Mouse (Mus musculus) erythroblast, embryonic 14.5 days (primary cell): ENCODE results near the gene Rhbdl3. TPM values are rescaled to one million over a fixed set of nuclear protein-coding genes. Genes with fewer than 3 reads are reported as not detected.

ENCODE experiments used
- H3K27me3 ChIP-seq: 2 replicates; pipeline ENCODE4 v1.6.1; 2012; ENCODE audit warnings: inconsistent platforms; ENCODE audit not compliant: control insufficient read depth
- H3K36me3 ChIP-seq: 2 replicates; pipeline ENCODE4 v1.6.1; 2012; ENCODE audit warnings: mild to moderate bottlenecking, inconsistent platforms; ENCODE audit not compliant: control insufficient read depth
- H3K4me1 ChIP-seq: 2 replicates; pipeline ENCODE4 v1.6.1; 2012; ENCODE audit warnings: inconsistent platforms; ENCODE audit not compliant: control insufficient read depth
- H3K4me3 ChIP-seq: replicated peaks from 2 replicates; pipeline ENCODE3; 2012; ENCODE audit warnings: moderate library complexity, mild to moderate bottlenecking, inconsistent platforms
- H3K9me3 ChIP-seq: 2 replicates; pipeline ENCODE4 v1.6.1; 2012; ENCODE audit warnings: low read length, inconsistent platforms, mixed read lengths; ENCODE audit not compliant: control insufficient read depth
- GATA1 ChIP-seq: IDR thresholded peaks from 2 replicates; pipeline ENCODE4 v1.6.1; 2012; ENCODE audit warnings: low read length, inconsistent platforms, mixed read lengths
- TAL1 ChIP-seq: IDR thresholded peaks from 3 replicates; pipeline ENCODE4 v1.6.1; 2012; ENCODE audit warnings: low read length, inconsistent platforms, mixed read lengths
- polyA plus RNA-seq: library from polyadenylated mRNA; stranded (reverse); fragments of >175 nt; gene quantifications from 2 replicates; pipeline ENCODE4 v1.2.3, GENCODE M21; 2012

Rhbdl3 gene
- polyA plus RNA-seq, 1 experiment, result not detected

DNA sequence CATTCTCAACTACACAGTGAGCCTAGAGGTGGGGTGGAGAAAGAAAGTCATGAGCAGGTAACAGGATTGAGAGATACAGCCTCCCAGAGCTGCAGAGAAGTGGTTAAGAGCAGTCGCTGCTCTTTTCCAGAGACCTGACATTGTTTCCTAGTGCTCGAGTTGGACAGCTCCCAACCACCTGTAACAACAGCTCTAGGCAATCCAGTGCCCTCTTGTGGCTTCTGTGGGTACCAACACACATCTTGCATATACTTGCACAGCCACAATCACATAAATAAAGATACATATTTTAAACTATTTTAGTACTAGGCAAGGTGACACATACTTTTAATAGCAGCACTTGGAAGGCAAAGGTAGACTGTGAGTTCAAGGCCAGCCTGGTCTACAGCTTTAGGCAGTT, 9.7 kb upstream of the Rhbdl3 start:
- H3K27me3 ChIP-seq, result peaks cover 39% of the 10 kb centered on the region
- no peak overlapping the region for H3K4me3 ChIP-seq
- TF ChIP-seq TAL1, result no peak
- no peak for TF ChIP-seq GATA1
- peaks cover 8% of the 10 kb centered on the region for H3K9me3 ChIP-seq
- no peaks in the 10 kb centered on the region for H3K36me3 ChIP-seq
- H3K4me1 ChIP-seq, result no peaks in the 10 kb centered on the region

DNA sequence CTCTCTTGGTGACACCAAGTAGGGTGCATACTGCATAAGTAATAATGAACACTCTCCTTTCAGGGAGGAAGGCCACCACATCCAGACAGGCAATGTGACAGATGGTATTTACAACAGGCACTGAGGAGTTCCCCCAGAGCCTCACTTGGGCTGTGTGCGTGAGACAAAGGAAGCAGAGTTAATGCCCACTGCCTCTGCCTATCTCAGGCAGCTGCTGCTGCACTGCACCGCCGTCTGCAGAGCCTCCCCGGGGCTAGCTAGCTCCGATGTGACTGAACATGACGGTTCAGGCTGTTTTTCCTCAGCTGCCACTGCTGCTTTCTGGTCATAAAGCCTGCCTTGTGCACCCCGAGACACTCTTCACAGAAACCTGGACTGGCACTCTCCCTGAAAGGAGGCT, 8.2 kb upstream of the Rhbdl3 start:
- no peaks in the 10 kb centered on the region for H3K36me3 ChIP-seq
- peaks cover 51% of the 10 kb centered on the region for H3K27me3 ChIP-seq
- H3K9me3 ChIP-seq, result peaks cover 8% of the 10 kb centered on the region
- H3K4me1 ChIP-seq, result no peaks in the 10 kb centered on the region
- TF ChIP-seq GATA1, result no peak
- TF ChIP-seq TAL1, result no peak
- no peak overlapping the region for H3K4me3 ChIP-seq

DNA sequence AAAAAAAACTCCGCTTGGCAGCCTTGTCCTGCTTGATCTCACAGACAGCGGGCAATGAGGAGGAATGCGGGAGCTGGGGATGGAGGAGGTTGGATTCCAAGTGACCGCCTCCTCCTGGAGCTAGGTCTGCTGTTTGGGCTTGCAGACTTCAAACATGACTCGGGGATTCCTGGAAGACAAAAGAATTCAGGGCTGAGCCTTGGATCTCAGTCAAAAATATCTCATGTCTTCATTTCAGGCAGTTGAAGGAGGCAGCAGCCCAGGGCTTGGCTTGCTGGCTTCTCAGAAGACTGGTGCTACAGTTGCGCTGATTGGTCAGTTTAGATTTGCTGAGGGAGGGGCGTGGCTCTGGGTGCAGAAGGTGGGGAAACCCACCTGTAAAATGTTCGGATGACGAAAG, 5.6 kb upstream of the Rhbdl3 start:
- H3K27me3 ChIP-seq, result peaks cover 65% of the 10 kb centered on the region
- TF ChIP-seq TAL1 (no peak), GATA1 (no peak)

DNA sequence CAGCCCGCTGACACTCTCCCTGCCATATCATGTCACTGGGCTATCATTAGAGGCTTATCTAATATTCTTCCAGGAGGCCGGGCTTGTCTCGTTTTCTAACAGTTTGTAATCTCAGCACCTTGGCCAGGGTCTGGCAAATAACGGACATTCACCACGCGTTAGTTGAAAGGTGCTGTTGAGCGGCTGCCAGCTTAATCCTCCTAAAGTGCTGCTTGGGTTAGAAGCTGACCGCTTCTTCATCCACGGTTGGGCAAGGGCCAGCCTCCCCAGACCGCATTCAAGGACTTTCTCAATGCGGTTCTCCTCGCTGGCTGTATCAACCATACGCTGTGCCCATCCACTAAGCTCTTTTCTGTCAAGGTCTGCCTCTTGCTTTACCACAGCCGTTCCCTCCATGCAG, 4.9 kb upstream of the Rhbdl3 start:
- H3K4me1 ChIP-seq, result no peaks in the 10 kb centered on the region; the same call in 1 of the 2 replicates
- no peak for TF ChIP-seq TAL1
- no peak for TF ChIP-seq GATA1
- H3K9me3 ChIP-seq, result peaks cover 5% of the 10 kb centered on the region
- H3K4me3 ChIP-seq, result no peak overlapping the region
- H3K27me3 ChIP-seq, result peaks cover 67% of the 10 kb centered on the region
- no peaks in the 10 kb centered on the region for H3K36me3 ChIP-seq

More for the DNA sequence above, 5.6 kb upstream of the Rhbdl3 start:
- H3K4me1 ChIP-seq, result no peaks in the 10 kb centered on the region
- H3K36me3 ChIP-seq, result no peaks in the 10 kb centered on the region
- H3K4me3 ChIP-seq, result no peak overlapping the region
- peaks cover 8% of the 10 kb centered on the region for H3K9me3 ChIP-seq

DNA sequence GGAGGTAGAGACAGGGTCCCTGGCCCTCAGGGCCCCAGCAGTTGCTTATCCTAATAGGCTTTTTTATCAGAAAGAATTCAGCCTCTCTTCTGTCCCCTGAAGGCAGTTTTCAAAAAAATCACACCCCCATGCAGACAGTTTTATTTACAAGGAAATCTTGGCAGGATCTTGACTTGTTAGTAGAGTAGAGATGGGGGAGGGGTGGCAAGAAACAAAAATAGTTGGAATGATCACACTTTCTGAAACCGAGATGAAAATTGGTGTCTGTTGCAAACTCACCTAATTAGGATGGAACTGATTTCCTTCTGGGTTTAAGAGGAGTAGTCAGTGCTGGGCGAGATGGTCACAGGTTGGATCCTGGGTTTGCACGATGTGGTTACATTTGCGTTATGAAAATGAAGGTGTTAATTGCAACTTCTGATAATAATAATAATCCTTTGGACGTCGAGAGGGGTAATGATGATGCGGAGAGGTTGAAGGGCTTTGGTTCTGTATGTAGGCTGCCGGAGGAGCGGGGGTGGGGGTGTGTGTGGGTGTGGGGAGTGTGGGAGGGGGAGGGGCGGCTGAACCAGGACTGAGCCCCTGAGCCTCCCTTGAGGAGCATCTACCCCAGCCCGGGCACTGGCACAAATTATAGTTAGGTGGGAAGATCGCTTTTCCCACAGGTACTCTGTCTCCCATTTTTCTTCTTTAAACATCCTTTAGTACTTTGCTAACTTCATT, 1.0 kb upstream of the Rhbdl3 start:
- H3K4me1 ChIP-seq, result peaks cover 2% of the 10 kb centered on the region
- no peaks in the 10 kb centered on the region for H3K36me3 ChIP-seq
- H3K9me3 ChIP-seq, result peaks cover 3% of the 10 kb centered on the region
- H3K4me3 ChIP-seq, result no peak overlapping the region
- TF ChIP-seq TAL1 (no peak), GATA1 (no peak)
- peaks cover 91% of the 10 kb centered on the region for H3K27me3 ChIP-seq

DNA sequence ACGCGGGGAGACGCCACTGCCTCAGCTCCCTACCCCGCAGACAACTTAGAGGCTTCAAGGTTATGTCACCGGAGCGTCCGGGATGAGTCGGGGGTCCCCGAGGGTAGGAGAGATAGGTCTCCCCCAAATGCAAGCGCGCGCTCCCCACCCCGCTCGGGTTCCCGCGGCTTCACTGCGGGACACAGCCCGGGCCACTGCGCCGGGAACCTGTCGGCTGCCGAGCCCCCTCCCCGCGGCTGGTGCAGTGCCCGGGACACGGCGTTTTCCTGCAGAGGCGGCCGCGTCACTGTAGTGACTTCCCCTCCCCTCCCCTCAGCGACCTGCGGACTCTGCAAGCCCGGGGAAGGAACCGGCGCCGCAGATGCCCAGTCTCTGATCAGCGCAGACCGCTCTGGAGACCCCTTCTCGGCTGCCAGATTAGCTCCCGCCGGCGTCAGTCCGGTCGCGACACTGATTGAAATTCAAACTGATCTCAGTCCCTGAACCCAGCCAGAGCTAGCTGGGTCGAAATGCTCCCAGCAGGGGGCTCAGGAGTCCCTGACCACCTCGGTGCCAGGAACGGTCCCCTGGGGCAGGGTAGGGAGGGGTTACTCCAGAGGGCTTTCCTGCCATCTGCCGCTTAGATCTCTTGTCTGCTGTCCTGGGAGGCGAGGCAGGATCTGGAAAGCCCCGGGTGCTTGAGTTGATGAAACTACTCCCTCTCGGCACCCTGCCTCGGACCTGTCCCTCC, 769 bp downstream of the Rhbdl3 start:
- no peak for TF ChIP-seq GATA1
- TF ChIP-seq TAL1, result no peak
- peaks cover 77% of the 10 kb centered on the region for H3K27me3 ChIP-seq
- peaks cover 3% of the 10 kb centered on the region for H3K9me3 ChIP-seq
- H3K36me3 ChIP-seq, result no peaks in the 10 kb centered on the region
- peaks cover 2% of the 10 kb centered on the region for H3K4me1 ChIP-seq
- H3K4me3 ChIP-seq, result no peak overlapping the region

DNA sequence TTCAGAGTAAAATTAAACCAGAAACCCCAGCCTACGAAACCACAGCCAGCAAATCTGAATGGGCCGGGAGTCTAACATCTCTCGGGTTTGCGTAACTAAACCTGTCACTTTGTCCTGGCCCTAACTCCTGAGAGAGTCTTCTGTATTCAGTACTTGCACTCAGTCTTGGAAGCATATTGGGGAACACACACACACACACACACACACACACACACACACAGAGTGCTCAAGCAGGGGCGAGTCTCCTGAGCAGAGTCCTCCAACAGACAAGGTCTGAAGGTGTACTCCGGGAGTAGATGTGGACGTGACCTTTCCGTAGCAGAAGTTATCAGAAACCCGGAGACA, 1.3 kb downstream of the Rhbdl3 start:
- Histone ChIP-seq H3K27me3 (peaks cover 74% of the 10 kb centered on the region), H3K36me3 (no peaks in the 10 kb centered on the region), H3K9me3 (peaks cover 3% of the 10 kb centered on the region), H3K4me1 (peaks cover 2% of the 10 kb centered on the region), H3K4me3 (no peak overlapping the region)
- TF ChIP-seq TAL1 (no peak), GATA1 (no peak)

DNA sequence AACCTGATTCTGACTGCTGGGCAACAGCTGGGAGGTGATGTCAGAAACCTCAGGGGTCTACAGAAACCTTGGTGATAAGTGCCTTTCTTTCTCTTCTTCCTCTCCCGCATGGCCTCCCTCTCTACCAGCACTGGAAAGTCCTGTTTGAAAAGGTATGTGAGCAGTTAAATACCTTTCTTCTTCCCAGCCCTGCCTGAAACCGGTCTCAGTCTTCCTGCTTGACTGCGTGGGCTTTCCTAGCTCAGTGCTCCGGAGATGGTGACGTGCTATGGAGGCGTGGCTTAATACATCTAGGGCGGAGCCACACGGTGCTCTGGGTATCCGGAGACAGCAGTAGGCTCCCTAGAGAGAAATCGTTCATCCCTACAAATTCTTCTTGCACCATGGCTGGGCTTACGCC, 1.8 kb downstream of the Rhbdl3 start:
- Histone ChIP-seq H3K27me3 (peaks cover 69% of the 10 kb centered on the region), H3K4me1 (peaks cover 2% of the 10 kb centered on the region), H3K9me3 (peaks cover 3% of the 10 kb centered on the region), H3K36me3 (no peaks in the 10 kb centered on the region), H3K4me3 (no peak overlapping the region)
- TF ChIP-seq TAL1, result no peak
- TF ChIP-seq GATA1, result no peak

DNA sequence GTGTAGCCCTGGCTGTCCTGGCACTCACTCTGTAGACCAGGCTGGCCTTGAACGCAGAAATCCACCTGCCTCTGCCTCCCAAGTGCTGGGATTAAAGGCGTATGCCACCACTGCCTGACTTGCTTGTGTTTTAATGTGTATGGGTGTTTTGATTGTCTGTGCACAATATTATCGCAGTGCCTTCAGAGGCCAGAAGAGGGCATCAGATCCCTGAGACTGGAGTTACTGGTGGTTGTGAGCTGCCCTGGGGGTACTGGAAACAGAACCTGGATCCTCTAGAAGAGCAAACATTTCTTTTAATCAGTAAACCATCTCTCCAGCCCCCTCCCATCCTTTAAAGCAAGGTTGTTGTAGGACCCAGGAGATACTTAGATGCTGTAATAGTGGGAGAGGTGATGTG, 3.0 kb downstream of the Rhbdl3 start:
- H3K9me3 ChIP-seq, result peaks cover 3% of the 10 kb centered on the region
- TF ChIP-seq TAL1 (no peak), GATA1 (no peak)
- H3K4me3 ChIP-seq, result no peak overlapping the region
- no peaks in the 10 kb centered on the region for H3K36me3 ChIP-seq
- peaks cover 59% of the 10 kb centered on the region for H3K27me3 ChIP-seq
- H3K4me1 ChIP-seq, result peaks cover 2% of the 10 kb centered on the region

DNA sequence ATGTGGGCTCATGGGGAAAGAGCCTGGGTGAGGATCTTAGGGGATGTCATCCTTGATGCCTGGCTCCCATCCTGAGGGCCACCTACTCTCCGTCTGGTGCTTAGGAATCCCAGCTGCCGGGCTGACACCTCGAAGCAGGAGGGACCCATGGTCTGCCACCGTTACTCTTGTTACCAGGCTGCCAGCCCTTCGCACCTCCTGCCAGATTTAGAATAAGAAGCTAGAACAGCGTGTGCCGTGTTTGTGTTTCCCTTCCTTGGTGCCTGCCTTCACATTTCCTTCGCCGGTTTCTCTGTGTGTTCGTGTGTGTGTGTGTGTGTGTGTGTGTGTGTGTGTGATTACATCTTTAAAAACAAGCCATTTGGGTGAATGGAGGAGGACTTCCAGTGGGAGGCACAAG, 4.1 kb downstream of the Rhbdl3 start:
- TF ChIP-seq TAL1 (no peak), GATA1 (no peak)
- Histone ChIP-seq H3K27me3 (peaks cover 48% of the 10 kb centered on the region), H3K4me3 (no peak overlapping the region), H3K4me1 (peaks cover 2% of the 10 kb centered on the region), H3K36me3 (no peaks in the 10 kb centered on the region), H3K9me3 (peaks cover 3% of the 10 kb centered on the region)
